Mouse (Mus musculus) kidney, postnatal 25 days (tissue): ENCODE data around the gene Rnf41.

ENCODE experiments used
- DNase-seq, 2 experiments: peaks; one replicate each; pipeline ENCODE4 v3.0.0; 2021; ENCODE audit warnings: mixed read lengths in 2 of 2

Gene Rnf41

GRCm38 (mm10) chr10:128488776-128489175 lies 77.3 kb downstream of the Rnf41 start:
- DNase-seq: no peak

DNA sequence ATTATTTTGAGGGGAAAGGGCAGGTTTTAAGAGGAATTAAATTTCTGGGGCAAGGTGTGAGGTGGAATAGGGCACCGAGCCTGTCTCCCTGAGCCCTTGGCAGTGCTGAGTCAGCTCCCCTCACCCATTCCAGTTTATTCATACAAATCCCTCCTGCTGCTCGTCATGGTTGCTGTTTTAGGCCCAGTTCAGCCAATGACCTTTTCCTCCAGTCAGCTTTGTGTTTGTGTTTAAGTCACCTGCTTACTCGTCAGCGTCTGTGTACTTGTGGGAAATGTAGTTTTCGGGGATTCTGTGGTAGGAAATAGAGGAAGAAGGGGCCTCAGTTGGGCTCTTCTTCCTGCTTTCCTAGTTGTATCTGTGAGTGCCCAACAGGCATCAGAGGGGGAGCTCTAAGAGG lies 77.9 kb downstream of the Rnf41 start:
- no peak for DNase-seq

- DNase-seq: no peak
These were observed 78.3 kb downstream of the Rnf41 start for GRCm38 (mm10) chr10:128489785-128490184.

DNA sequence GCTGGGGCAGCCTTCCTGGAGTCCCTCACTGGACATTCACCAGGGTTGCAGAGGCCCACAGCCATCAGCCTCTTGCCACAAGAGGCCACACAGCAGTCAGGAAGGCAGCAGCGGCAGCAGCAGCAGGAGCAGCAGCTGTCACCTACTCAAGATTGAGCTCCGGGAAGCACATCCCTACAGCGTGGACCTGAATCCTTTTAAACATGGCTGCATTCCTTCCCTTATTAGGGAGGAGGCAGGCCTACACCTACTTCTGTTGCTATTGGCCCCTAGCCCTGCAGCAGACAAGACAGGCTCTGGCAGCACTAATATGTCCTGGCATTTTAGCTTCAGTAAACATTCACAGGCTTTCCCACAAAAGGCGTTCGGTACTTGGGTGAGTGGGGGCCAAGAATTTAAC lies 78.8 kb downstream of the Rnf41 start:
- DNase-seq: peak in 1 of 2 experiments; percentile 40

DNA sequence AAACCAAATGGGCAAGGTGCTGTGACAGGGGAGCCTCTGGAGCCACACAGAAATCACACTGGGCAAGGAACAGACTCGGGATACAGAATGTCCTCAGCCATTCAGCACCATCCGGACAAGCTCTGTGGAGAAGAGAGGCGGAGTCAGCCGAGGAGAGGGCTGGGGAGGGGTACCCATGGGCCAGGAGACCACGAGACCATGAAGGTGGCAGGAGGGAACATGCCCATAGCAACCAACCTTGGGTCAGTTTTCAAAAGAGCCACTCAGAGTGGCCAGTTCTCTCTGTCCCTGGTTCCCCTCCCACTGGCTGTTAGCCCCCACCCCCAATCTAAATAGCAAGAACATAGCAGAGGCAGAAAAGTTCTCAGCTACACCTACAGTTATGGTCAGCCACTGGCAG lies 79.5 kb downstream of the Rnf41 start:
- DNase-seq: no peak
